ENCODE assay signal across 27 mouse cellular contexts in the genomic region with DNA sequence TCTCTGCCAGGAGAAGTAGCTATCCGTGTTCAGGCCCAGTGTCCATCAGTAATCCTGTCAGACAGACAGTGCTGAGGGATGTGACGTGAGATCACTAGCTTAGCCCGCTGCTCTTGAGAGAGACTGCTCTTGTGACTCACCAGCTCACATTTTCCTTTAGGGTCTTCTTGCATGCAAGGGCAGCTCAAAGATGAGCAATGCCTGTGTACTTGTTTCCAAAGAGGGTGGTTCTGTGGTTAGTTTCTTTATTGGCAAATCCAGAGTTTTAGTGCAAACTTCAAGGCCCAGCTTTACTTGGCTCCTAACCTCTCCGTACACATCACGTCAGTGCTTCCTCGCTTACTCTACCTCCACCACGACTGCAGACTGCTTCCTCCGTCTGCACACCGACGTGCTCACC.
DNase-seq lines count a peak whose midpoint lies in the region; ATAC-seq and TF ChIP-seq lines count a peak whose summit lies in the region.
"Had no signal": no experiment of that assay in that cellular context is flagged by ENCODE, and none has a peak within 500 bp of the region (broad histone marks: within the 10 kb centered on the region; RNA-seq: fewer than 3 reads in every experiment).

No protein-coding gene starts in this region.

- H3K4me3 ChIP-seq in layer of hippocampus, adult 2 months: no peak overlapping the region
- H3K4me3 ChIP-seq: forebrain, embryonic 10.5 days; forebrain, embryonic 15.5 days; gastrocnemius, adult 2 months; heart, adult 2 months; hindbrain, embryonic 10.5 days; intestine, embryonic 15.5 days; liver, embryonic 13.5 days had no signal

- no peak for ATAC-seq in megakaryocyte-erythroid progenitor cell, adult 5-6 weeks (replicated peaks; ENCODE audit: low FRiP score, low TSS enrichment, poor library complexity, severe bottlenecking)
- no peak for ATAC-seq in megakaryocyte, adult 5-6 weeks (ENCODE audit: poor library complexity, severe bottlenecking)
- ATAC-seq: forebrain, embryonic 15.5 days; hindbrain, postnatal 0 days; intestine, embryonic 15.5 days; lung, postnatal 0 days had no signal

- H3K27ac ChIP-seq in layer of hippocampus, adult 2 months: peak overlapping the region; percentile 10; the same call in 1 of the 2 replicates
- H3K27ac ChIP-seq: forebrain, embryonic 10.5 days; forebrain, embryonic 15.5 days; gastrocnemius, adult 2 months; heart, adult 2 months; hindbrain, embryonic 10.5 days; hindbrain, postnatal 0 days; intestine, embryonic 15.5 days; liver, embryonic 13.5 days had no signal

- peak; percentile 34 for DNase-seq in adrenal gland, adult 2 months
- no peak for DNase-seq in adrenal gland, adult 18-20 months (ENCODE audit: low spot score in 2 of 2)
- no peak for DNase-seq in layer of hippocampus, adult 2 months (ENCODE audit: low spot score in 2 of 2)
- no peak for DNase-seq in layer of hippocampus, adult 9-10 months (ENCODE audit: low spot score)
- DNase-seq in adrenal gland, postnatal 14 days: peak; percentile 20
- DNase-seq: cerebellum, adult 2 months; cerebellum, postnatal 14 days; gastrocnemius, adult 2 months; heart, adult 2 months; heart, postnatal 14 days; kidney, adult 2 months; kidney, postnatal 10 days; liver, embryonic 13.5 days; lung, adult 18-20 months; lung, postnatal 4 days; midbrain, embryonic 14.5 days; right cerebral cortex, postnatal 14 days; spleen, adult 18-20 months; thymus, postnatal 14 days had no signal

- no peak for TF ChIP-seq CTCF in layer of hippocampus, adult 2 months (conservative IDR thresholded peaks at IDR 0.05)

Comparison
In these comparisons a context has a peak if more than half of its experiments do, and no peak if none do; other contexts are left out.
1. DNase-seq: peak in adrenal gland, adult 2 months (single experiment) and adrenal gland, postnatal 14 days (single experiment); none in adrenal gland, adult 18-20 months (0 of 2), layer of hippocampus, adult 2 months (0 of 2) and layer of hippocampus, adult 9-10 months (single experiment).